Mouse (Mus musculus): ENCODE data around the gene Itga11.

DNA sequence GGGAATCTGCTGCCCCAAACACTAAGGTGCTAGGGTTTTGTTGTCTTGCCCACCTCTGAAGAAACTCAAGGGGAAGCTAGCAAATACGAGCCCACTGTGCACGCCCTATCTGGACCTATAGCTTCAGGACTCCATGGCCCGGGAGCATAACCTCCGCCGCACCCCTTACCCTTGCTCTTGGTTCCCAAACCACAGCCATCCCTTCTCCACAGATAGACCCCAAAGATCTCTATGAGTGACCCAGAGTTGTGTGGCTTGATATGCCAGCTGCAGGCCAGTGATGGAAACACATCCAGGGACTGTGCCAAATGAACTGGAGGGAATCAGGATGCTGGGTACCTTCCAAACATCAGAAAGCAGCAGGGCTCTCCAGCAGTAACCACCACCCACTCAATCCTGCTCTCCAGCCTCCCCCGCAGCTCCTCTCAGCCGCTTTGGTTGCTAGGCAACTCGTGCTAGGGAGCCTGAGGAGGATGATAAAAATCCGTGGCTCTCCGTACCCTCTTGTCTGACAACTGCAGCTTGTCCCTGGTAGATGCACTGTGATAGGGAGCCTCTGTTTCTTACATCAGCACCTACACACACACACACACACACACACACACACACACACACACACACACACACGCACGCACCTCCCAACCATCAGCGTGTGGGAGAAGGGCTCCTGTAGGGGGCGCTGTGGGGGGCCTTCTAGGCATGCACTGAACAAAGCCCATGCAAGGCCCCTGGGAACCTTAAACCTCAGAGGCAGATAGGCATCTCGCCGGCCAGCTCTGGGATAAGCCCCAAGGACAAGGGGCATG is 105.6 kb downstream of the Itga11 start:
- TF ChIP-seq CTCF (conservative IDR thresholded peaks at IDR 0.05; ENCODE audit: low read length) = peak; percentile 73
- TF ChIP-seq POU5F1 (IDR thresholded peaks at IDR 0.05; ENCODE audit: borderline replicate concordance, low read length) = no peak
- no peak for TF ChIP-seq NANOG (IDR thresholded peaks at IDR 0.05; ENCODE audit: borderline replicate concordance, low read length)

All from E14TG2a.4 (cell line).